Mouse (Mus musculus) liver, embryonic 15.5 days (tissue): ENCODE data around the gene Hnrnpul2. TPM values are rescaled to one million over a fixed set of nuclear protein-coding genes. Genes with fewer than 3 reads are reported as not detected.
"Not testable (repeated sequence)": the region's sequence is repeated elsewhere in the genome, so short reads cannot be mapped to it uniquely, and the experiment has no call there.

Source experiments
- ATAC-seq: fragments of 200-750 bp; cut with Nextera tagmentation; 2 replicates; pipeline ENCODE4 v1.8.0; 2017; ENCODE audit warnings: moderate number of reproducible peaks, mild to moderate bottlenecking, moderate library complexity; ENCODE audit not compliant: insufficient read depth
- H3K27ac ChIP-seq: fragments of 300-500 bp; sonication (generic); replicated peaks from 2 replicates; pipeline ENCODE4 v1.5.1; 2015; ENCODE audit warnings: mild to moderate bottlenecking, inconsistent platforms
- H3K27me3 ChIP-seq: fragments of 300-500 bp; sonication (generic); 2 replicates; pipeline ENCODE4 v1.6.1; 2015; ENCODE audit warnings: mild to moderate bottlenecking, inconsistent platforms
- H3K36me3 ChIP-seq: fragments of 300-500 bp; sonication (generic); replicated peaks from 2 replicates; pipeline ENCODE4 v1.6.1; 2015; ENCODE audit warnings: moderate library complexity, mild to moderate bottlenecking, inconsistent platforms
- H3K4me1 ChIP-seq: fragments of 300-500 bp; sonication (generic); replicated peaks from 2 replicates; pipeline ENCODE4 v1.6.1; 2015; ENCODE audit warnings: inconsistent platforms
- H3K4me2 ChIP-seq: fragments of 300-500 bp; sonication (generic); 2 replicates; pipeline ENCODE4 v1.6.1; 2015; ENCODE audit warnings: moderate library complexity, mild to moderate bottlenecking, inconsistent platforms
- H3K4me3 ChIP-seq: fragments of 300-500 bp; sonication (generic); replicated peaks from 2 replicates; pipeline ENCODE4 v1.5.1; 2015; ENCODE audit warnings: mild to moderate bottlenecking, inconsistent platforms
- H3K9ac ChIP-seq: fragments of 300-500 bp; sonication (generic); 2 replicates; pipeline ENCODE4 v1.6.1; 2015; ENCODE audit warnings: moderate library complexity, mild to moderate bottlenecking, inconsistent platforms
- H3K9me3 ChIP-seq: fragments of 300-500 bp; sonication (generic); replicated peaks from 2 replicates; pipeline ENCODE4 v1.6.1; 2016; ENCODE audit warnings: inconsistent platforms
- WGBS: fragments of 180-500 bp; shearing (Covaris S2); methylation state at CpG from one replicate; pipeline ENCODE4 v1.1.7; 2015; ENCODE audit warnings: mixed read lengths; ENCODE audit not compliant: insufficient replicate concordance; 5-methylcytosine and 5-hydroxymethylcytosine counted together
- polyA plus RNA-seq: library from polyadenylated mRNA; unstranded; fragments of >200 nt; fragmentation: Nextera tagmentation; extraction: Ambion mirVana; gene quantifications from 2 replicates; pipeline ENCODE4 v1.2.1, GENCODE M21; 2015

Gene Hnrnpul2
- polyA plus RNA-seq, 1 experiment from 2014 or later, result 2.2 TPM

DNA sequence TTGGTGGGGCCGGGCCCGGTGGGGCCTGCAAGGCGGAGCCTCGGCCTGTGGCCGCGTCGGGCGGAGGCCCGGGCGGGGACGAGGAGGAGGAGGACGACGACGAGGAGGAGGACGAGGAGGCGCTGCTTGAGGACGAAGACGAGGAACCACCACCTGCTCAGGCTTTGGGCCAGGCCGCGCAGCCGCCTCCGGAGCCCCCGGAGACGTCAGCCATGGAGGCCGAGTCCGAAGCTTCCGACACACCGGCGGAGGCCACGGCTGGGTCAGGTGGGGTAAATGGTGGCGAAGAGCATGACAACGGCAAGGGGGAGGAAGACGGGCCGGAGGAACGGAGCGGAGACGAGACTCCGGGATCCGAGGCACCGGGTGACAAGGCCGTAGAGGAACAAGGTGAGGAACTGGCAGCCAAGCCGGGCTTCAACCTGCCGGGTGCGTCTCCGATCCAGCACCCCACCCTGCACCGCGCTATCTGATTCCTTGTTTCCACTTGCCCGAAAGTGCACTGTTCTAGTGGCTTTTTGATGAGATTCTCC lies 680 bp downstream of the Hnrnpul2 start:
- Histone ChIP-seq H3K27me3 (no peaks in the 10 kb centered on the region), H3K36me3 (peaks cover 49% of the 10 kb centered on the region), H3K4me2 (peak overlapping the region; percentile 86), H3K27ac (peak overlapping the region; percentile 100), H3K4me1 (peaks cover 43% of the 10 kb centered on the region), H3K9ac (peak overlapping the region; percentile 95), H3K9me3 (no peaks in the 10 kb centered on the region), H3K4me3 (peak overlapping the region; percentile 92)
- peak; percentile 65 for ATAC-seq
- WGBS, result 0% methylated on average over 48 of the region's 48 CpGs

DNA sequence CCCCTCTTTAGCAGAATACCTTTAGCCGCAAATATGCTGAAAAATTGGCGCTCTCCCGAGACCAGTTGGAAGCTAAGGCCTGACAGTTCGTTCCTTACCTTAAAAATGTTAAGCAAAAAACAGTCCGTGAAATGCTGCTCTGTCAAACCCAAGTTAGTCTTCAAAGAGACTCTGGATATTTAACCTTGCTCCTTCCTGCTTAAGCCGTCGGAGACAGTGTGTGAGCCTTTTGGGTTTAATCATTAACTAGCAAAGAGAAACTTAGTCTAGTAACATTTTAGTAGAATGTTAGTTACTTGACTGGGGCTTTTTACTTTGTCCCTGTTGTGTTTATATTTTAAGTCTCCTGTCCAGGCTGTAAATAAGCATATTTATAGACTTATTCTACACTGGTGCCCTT lies 1.3 kb downstream of the Hnrnpul2 start:
- ATAC-seq, result no peak
- Histone ChIP-seq H3K27ac (peak overlapping the region; percentile 100), H3K4me3 (peak overlapping the region; percentile 92), H3K36me3 (peaks cover 49% of the 10 kb centered on the region), H3K27me3 (no peaks in the 10 kb centered on the region), H3K9me3 (no peaks in the 10 kb centered on the region), H3K9ac (peak overlapping the region; percentile 95), H3K4me1 (peaks cover 40% of the 10 kb centered on the region), H3K4me2 (peak overlapping the region; percentile 86)
- WGBS, result 0% methylated on average over 7 of the region's 7 CpGs

DNA sequence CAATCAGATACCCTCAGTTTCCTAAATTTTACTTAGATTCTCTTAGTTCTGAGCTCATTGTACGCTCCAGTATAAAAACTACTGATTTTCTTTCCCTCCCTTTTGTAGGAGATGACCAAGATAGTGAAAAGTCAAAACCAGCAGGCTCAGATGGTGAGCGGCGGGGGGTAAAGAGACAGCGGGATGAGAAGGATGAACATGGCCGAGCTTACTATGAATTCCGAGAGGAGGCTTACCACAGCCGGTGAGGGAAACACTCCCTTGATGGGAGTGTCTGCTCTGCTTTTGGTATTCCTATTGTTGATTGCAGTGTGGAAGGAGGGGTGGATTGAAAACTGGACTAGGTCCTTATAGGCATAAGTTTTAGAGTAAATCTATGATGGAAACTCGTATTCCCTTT lies 2.9 kb downstream of the Hnrnpul2 start:
- no peak for ATAC-seq
- peak overlapping the region; percentile 92 for H3K4me3 ChIP-seq
- peak overlapping the region; percentile 86 for H3K4me2 ChIP-seq
- H3K36me3 ChIP-seq, result peaks cover 54% of the 10 kb centered on the region
- H3K4me1 ChIP-seq, result peaks cover 26% of the 10 kb centered on the region
- no peaks in the 10 kb centered on the region for H3K27me3 ChIP-seq
- no peak overlapping the region for H3K27ac ChIP-seq
- H3K9me3 ChIP-seq, result no peaks in the 10 kb centered on the region
- H3K9ac ChIP-seq, result 0 out of 2 replicates have a peak overlapping the region, but pooled peaks have one; percentile 95
- WGBS, result 82% methylated on average over 8 of the region's 8 CpGs

DNA sequence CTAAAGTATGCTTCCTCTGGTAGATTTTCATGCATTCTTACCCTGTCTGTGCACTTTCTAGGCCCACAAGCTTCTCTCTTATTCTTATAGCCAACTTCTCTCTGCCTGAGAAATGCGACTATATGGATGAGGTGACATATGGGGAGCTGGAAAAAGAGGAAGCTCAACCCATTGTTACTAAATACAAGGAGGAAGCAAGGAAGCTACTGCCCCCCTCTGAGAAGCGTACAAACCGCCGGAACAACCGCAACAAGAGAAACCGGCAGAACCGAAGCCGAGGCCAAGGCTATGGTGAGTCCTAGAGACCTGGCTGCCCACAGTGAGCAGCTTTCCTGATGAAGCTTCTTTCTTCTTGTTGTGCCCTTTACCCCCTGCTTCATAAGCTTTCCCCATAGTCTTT lies 9.8 kb downstream of the Hnrnpul2 start, which contains the start of gene AC129217.1:
AC129217.1 (plus strand) TSS at position 114 of the 400 bp plus-strand sequence.
- no peak for ATAC-seq
- H3K4me3 ChIP-seq, result no peak within 1 kb of the TSS
- peaks cover 5% of the 10 kb centered on the region; the same call in 1 of the 2 replicates for H3K4me1 ChIP-seq
- WGBS, result 59% methylated on average over 8 of the region's 8 CpGs
- no peaks in the 10 kb centered on the region for H3K9me3 ChIP-seq
- no peak within 1 kb of the TSS for H3K9ac ChIP-seq
- peak within 1 kb of the TSS; percentile 35; the same call in 1 of the 2 replicates for H3K27ac ChIP-seq
- H3K4me2 ChIP-seq, result 0 out of 2 replicates have a peak within 1 kb of the TSS, but pooled peaks have one; percentile 10
- no peaks in the 10 kb centered on the region for H3K27me3 ChIP-seq
- H3K36me3 ChIP-seq, result peaks cover 100% of the 10 kb centered on the region

GRCm38 (mm10) chr19:8830664-8831063 lies 10.9 kb downstream of the Hnrnpul2 start:
- peaks cover 99% of the 10 kb centered on the region for H3K36me3 ChIP-seq
- 96% methylated on average over 8 of the region's 8 CpGs for WGBS

DNA sequence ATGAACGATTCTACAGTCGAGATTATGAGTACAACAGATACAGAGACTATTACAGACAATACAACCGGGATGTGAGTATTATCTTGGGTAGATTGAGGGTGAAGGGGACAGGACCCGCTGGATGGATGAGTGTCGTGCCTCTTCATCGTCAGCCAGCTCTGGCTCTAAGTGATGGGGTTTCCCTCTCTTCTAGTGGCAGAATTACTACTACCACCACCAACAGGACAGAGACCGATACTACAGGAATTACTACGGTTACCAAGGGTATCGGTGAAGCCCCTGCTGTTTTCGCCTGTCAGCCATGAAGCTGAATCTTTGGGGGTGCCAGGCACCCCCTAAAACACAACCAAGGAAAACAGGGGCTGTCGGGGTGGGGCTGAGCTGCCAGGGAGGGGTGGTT lies 11.5 kb downstream of the Hnrnpul2 start:
- Histone ChIP-seq H3K9ac (no peak overlapping the region), H3K9me3 (no peaks in the 10 kb centered on the region), H3K4me3 (no peak overlapping the region), H3K27ac (no peak overlapping the region), H3K27me3 (no peaks in the 10 kb centered on the region), H3K36me3 (peaks cover 98% of the 10 kb centered on the region), H3K4me1 (peaks cover 5% of the 10 kb centered on the region; the same call in 1 of the 2 replicates), H3K4me2 (no peak overlapping the region)
- ATAC-seq, result no peak
- WGBS, result 85% methylated on average over 11 of the region's 11 CpGs

More at GRCm38 (mm10) chr19:8830664-8831063, 10.9 kb downstream of the Hnrnpul2 start:
- H3K4me1 ChIP-seq, result peaks cover 5% of the 10 kb centered on the region; the same call in 1 of the 2 replicates
- H3K4me3 ChIP-seq, result no peak overlapping the region
- no peak overlapping the region for H3K27ac ChIP-seq
- no peak for ATAC-seq
- no peak overlapping the region for H3K9ac ChIP-seq
- no peak overlapping the region for H3K4me2 ChIP-seq
- no peaks in the 10 kb centered on the region for H3K27me3 ChIP-seq
- no peaks in the 10 kb centered on the region for H3K9me3 ChIP-seq

DNA sequence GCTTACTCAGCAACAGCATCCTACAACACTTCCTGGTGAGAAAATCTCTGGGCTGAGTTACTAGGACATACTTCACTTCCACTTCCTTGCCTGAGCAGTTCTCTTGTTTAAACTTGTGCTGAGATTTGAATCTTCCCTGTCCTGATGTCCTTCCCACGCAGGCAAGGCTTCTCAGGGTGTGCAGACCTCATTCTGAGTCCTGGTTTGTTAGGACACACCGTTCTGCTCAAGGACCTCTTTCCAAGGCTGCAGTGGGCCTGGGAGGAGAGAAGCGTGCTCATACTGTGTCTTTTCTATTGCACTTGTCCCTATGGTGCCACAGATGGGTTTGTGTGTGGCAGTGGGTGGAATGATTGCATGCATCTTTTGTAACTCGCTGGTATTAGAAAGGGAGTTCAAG lies 13.2 kb downstream of the Hnrnpul2 start:
- ATAC-seq, result no peak
- WGBS, result 90% methylated on average over 4 of the region's 4 CpGs
- Histone ChIP-seq H3K27ac (0 out of 2 replicates have a peak overlapping the region, but pooled peaks have one; percentile 10), H3K4me2 (no peak overlapping the region), H3K9ac (no peak overlapping the region), H3K27me3 (no peaks in the 10 kb centered on the region), H3K36me3 (peaks cover 82% of the 10 kb centered on the region), H3K4me3 (no peak overlapping the region), H3K9me3 (no peaks in the 10 kb centered on the region), H3K4me1 (peaks cover 14% of the 10 kb centered on the region)

DNA sequence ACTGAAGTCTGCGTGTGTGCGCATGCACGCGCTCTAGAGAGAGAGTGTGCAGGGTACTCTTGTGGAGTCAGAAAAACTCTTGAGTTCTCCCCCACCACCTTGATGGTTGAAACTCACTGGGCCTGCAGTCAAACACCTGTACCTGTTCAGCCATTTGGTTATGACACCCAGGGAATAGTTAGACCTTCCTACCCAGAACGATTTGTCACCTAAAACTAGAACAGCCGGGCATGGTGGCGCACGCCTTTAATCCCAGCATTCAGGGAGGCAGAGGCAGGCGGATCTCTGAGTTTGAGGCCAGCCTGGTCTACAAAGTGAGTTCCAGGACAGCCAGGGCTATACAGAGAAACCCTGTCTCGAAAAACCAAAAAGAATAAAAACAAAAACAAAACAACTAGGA lies 16.5 kb downstream of the Hnrnpul2 start:
- H3K4me1 ChIP-seq, result peaks cover 42% of the 10 kb centered on the region
- not testable (repeated sequence) for H3K4me3 ChIP-seq, H3K27me3 ChIP-seq, H3K27ac ChIP-seq, H3K4me2 ChIP-seq, H3K9me3 ChIP-seq, H3K9ac ChIP-seq, ATAC-seq
- peaks cover 51% of the 10 kb centered on the region for H3K36me3 ChIP-seq
- 93% methylated on average over 10 of the region's 10 CpGs for WGBS

GRCm38 (mm10) chr19:8837251-8837791 lies 17.5 kb downstream of the Hnrnpul2 start, which contains the start of gene Bscl2:
Gene Bscl2, plus strand, starts transcription at chr19:8837467.
- Histone ChIP-seq H3K4me2 (peak within 1 kb of the TSS; percentile 89), H3K9me3 (no peaks in the 10 kb centered on the region), H3K36me3 (peaks cover 46% of the 10 kb centered on the region), H3K9ac (peak within 1 kb of the TSS; percentile 66), H3K4me3 (peak within 1 kb of the TSS; percentile 67), H3K27ac (peak within 1 kb of the TSS; percentile 85), H3K27me3 (no peaks in the 10 kb centered on the region), H3K4me1 (peaks cover 45% of the 10 kb centered on the region)
- peak; percentile 64 for ATAC-seq
- WGBS, result 1% methylated on average over 38 of the region's 38 CpGs

- H3K36me3 ChIP-seq, result peaks cover 40% of the 10 kb centered on the region
- H3K4me3 ChIP-seq, result peak overlapping the region; percentile 67
- WGBS, result 21% methylated on average over 15 of the region's 15 CpGs
- H3K4me2 ChIP-seq, result peak overlapping the region; percentile 89
- H3K27me3 ChIP-seq, result no peaks in the 10 kb centered on the region
- no peaks in the 10 kb centered on the region for H3K9me3 ChIP-seq
- peaks cover 45% of the 10 kb centered on the region for H3K4me1 ChIP-seq
- peak; percentile 5; the same call in 1 of the 2 replicates for ATAC-seq
- H3K27ac ChIP-seq, result peak overlapping the region; percentile 85
- peak overlapping the region; percentile 66 for H3K9ac ChIP-seq
Measured at GRCm38 (mm10) chr19:8838041-8838730, 18.4 kb downstream of the Hnrnpul2 start.
